Mouse (Mus musculus): ENCODE measurements around the gene Sema5a.

Gene Sema5a

GRCm38 (mm10) chr15:32624106-32624505, 379.5 kb downstream of the Sema5a start:
- in situ Hi-C loops (cut with MboI, MseI), result no loop called here

- in situ Hi-C loops (cut with MboI, MseI), result no loop called here
Observed at GRCm38 (mm10) chr15:32626031-32626430, 381.4 kb downstream of the Sema5a start.

- in situ Hi-C loops (cut with MboI, MseI), result no loop called here
Observed at GRCm38 (mm10) chr15:32633713-32634112, 389.1 kb downstream of the Sema5a start.

GRCm38 (mm10) chr15:32637879-32638278, 393.3 kb downstream of the Sema5a start:
- in situ Hi-C loops (cut with MboI, MseI), result no loop called here

GRCm38 (mm10) chr15:32647061-32647687, 402.6 kb downstream of the Sema5a start:
- in situ Hi-C loops (cut with MboI, MseI), result no loop called here

GRCm38 (mm10) chr15:32654046-32654445, 409.4 kb downstream of the Sema5a start:
- in situ Hi-C loops (cut with MboI, MseI), result no loop called here

GRCm38 (mm10) chr15:32656017-32656416, 411.4 kb downstream of the Sema5a start:
- in situ Hi-C loops (cut with MboI, MseI), result no loop called here

GRCm38 (mm10) chr15:32676446-32676845, 431.8 kb downstream of the Sema5a start:
- in situ Hi-C loops (cut with MboI, MseI), result loop anchor here in 1 of 2 experiments (10.0 kb wide), 1 partner anchor 978 kb away; no protein-coding TSS in a partner anchor

- in situ Hi-C loops (cut with MboI, MseI), result no loop called here
Observed at GRCm38 (mm10) chr15:32685152-32685551, 440.5 kb downstream of the Sema5a start.

- in situ Hi-C loops (cut with MboI, MseI), result no loop called here
Observed at GRCm38 (mm10) chr15:32691021-32691420, 446.4 kb downstream of the Sema5a start.

- in situ Hi-C loops (cut with MboI, MseI), result no loop called here
Observed at GRCm38 (mm10) chr15:32693006-32693405, 448.4 kb downstream of the Sema5a start.

- in situ Hi-C loops (cut with MboI, MseI), result no loop called here
Observed at GRCm38 (mm10) chr15:32717298-32717985, 472.8 kb downstream of the Sema5a start.

GRCm38 (mm10) chr15:32718293-32718963, 473.8 kb downstream of the Sema5a start:
- in situ Hi-C loops (cut with MboI, MseI), result no loop called here

- in situ Hi-C loops (cut with MboI, MseI), result no loop called here
Observed at GRCm38 (mm10) chr15:32718964-32719311, 474.3 kb downstream of the Sema5a start.

GRCm38 (mm10) chr15:32730839-32731238, 486.2 kb downstream of the Sema5a start:
- in situ Hi-C loops (cut with MboI, MseI), result no loop called here

All from T-helper 17 cell (primary cell).